Mouse (Mus musculus): Measurements from ENCODE around the gene Cib1.

Gene Cib1

DNA sequence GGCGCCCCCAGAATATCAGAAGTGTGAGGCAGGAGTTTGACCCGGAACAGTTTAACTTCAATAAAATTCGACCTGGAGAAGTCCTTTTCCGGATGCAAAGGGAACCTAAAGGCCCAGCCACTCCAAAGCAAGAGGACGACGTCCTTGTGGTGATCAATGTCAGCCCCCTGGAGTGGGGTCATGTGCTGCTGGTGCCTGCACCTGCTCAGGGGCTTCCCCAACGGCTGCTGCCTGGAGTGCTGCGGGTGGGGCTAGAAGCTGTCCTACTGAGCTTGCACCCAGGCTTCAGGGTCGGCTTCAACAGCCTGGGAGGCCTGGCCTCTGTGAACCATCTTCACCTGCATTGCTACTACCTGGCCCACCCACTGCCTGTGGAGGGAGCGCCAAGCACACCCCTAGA is 5.9 kb upstream of the Cib1 start:
- in situ Hi-C loops (cut with MboI; ENCODE audit: unreplicated experiment in 2 of 2) = no loop called here

DNA sequence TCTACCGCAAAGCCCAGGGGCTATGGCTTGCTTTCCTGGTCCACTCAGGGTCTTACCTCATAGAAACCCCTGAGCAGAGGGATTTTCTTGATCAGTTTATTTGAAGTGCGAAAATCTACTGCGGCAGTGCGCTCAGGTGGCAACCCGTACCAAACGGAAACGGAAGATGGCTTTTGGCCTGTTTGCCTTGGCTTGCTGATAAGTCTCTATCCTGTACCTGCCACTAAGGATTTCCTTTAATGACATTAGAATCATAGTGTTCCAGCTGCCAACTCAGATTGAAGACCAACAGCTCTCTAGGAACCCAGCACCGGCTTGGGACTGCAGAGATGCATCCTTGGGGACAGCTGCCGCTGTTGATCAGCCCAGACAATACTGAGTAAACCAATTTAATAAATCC is 1.2 kb upstream of the Cib1 start:
- in situ Hi-C loops (cut with MboI; ENCODE audit: unreplicated experiment in 2 of 2) = no loop called here

DNA sequence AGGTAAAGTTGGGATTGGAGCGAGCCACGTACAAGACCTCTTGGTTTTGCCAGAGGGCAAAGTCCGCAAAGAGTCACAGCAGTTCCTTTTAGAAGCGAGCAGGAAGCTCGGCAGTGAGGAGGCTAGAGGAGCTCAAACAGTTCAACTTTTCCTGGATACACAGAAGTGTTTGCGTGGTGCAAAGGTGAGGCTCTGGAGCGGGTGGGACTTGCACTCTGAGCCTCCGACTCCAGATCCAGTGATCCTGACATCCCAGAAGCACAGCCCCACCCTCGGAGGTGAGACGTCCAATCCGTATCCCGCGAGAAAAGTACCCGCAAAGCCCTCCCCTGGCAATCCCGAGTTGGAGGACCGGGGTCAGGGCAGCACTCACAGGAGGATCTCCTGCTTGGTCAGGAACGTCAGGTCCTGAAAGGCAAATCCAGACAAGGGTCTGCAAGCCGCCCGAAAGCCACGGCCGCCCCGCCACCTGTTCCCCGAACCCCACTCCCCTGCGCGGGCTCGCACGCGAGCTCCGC is 583 bp downstream of the Cib1 start:
- in situ Hi-C loops (cut with MboI; ENCODE audit: unreplicated experiment in 2 of 2) = no loop called here

DNA sequence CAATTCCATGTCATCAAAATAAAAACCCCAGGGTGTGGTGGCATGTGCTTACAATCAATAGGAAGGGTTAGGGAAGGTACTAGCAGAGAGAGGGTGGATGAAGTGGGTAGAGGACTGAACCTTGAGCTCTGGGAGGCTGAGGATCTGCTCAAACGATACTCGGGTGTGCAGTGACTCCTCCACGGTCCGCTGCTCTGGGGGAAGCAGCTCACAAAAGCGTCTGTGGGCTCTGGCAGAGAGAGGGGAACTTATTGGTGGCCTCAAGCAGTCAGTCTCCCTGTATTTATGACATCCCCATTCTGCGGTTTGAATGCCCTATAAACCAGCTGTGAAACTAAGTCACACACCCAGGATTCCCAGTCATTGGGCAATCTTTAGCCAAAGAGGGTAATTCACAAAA is 2.4 kb downstream of the Cib1 start:
- in situ Hi-C loops (cut with MboI; ENCODE audit: unreplicated experiment in 2 of 2) = no loop called here

DNA sequence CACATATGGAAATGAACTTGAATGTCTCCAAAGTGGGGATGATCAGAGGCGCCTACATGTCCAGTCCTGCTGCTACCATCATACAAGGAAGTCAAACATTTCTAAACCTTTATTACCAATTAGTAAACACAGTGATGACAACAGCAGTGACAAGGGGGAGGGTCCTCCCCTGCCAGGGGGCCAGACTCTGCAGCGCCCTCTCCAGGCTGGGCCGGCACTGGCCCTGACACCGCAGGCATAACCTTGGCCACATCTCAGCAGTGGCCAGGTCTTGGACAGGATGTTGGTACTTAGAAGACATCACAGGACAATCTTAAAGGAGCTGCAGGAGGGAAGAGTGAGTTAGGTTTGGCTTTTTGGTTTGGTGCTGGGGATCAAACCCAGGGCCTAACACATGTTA is 5.5 kb downstream of the Cib1 start:
- in situ Hi-C loops (cut with MboI; ENCODE audit: unreplicated experiment in 2 of 2) = no loop called here

DNA sequence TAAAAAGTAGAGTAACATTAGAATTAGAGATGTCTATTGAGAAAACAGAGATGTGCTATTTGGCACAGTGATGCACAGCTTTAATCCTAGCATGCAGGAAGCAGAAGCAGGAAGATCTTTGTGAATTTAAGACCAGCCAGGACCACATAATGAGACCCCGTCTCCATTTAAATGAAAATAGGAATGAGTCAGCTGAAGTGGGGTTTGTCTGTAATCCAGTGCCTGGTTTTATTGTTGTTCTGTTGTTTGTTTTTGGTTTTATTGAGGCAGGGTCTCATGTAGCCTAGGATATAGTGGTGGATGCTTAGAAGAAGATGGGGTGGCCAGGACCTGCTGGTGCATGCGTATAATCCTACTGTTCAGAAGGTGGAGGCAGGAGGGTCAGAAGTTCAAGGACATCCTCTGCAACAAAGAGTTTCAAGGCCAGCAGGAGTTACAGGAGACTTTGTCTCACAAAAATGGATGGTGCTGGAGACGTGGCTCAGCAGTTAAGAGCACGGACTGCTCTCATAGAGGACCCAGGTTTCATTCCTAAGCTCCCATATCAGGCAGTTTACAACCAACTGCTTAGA is 11.3 kb downstream of the Cib1 start:
- in situ Hi-C loops (cut with MboI; ENCODE audit: unreplicated experiment in 2 of 2) = no loop called here

DNA sequence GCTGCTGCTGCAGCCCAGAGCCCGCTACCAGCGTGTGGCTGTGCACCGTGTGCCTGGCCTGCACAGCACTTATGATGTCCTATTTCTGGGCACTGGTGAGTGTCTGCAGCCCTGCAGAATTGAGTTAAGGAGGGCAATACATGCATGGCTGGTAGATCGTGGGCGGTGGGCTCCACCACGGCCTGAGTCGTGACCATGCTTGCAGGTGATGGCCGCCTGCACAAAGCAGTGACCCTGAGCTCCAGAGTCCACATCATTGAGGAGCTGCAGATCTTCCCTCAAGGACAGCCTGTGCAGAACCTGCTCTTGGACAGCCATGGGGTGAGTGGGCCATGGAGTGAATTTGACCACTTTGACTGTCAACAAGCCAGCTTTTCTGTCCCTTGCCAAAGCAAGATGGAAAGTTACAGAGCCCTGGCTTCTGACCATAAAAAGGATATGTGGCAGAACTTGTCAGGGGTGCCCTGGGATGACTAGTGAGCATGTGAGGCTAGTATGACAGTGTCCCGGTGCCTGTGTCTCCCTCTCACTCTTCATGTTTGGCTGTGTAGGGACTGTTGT is 12.3 kb downstream of the Cib1 start:
- in situ Hi-C loops (cut with MboI; ENCODE audit: unreplicated experiment in 2 of 2) = no loop called here

DNA sequence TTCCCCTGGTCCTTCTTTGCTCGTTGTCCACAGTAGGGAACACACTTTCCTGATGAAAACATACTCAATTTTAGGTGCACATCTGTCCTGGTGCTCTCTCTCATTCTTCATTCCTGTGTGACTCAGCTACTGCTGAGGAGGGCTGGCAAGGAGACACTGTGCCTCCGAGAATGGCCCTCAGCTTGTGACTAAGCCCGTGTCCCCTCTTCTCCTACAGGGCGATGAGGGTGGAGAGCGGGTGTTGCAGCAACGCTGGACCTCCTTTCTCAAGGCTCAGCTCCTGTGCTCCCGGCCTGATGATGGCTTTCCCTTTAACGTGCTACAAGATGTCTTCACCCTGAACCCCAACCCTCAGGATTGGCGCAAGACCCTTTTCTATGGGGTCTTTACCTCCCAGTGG is 13.9 kb downstream of the Cib1 start:
- in situ Hi-C loops (cut with MboI; ENCODE audit: unreplicated experiment in 2 of 2) = loop anchor here in 1 of 2 experiments (10.0 kb wide), 1 partner anchor 204 kb away; no protein-coding TSS in a partner anchor

DNA sequence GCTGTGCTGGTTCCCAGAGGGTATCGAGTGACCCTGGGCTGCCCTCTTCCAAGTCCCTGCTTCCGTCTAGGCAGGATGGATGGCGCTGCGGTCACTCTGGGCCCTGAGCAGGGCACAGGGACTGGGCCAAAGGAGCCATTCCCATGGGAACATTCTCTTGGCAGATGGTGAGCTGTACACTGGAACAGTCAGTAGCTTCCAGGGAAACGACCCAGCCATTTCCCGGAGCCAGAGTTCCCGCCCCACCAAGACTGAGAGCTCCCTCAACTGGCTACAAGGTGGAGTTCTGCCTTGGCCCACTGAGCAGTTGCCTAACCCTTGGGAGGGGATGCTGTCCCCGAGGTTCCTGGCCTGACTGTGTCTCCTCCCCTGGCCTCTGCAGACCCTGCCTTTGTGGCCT is 16.0 kb downstream of the Cib1 start:
- in situ Hi-C loops (cut with MboI; ENCODE audit: unreplicated experiment in 2 of 2) = loop anchor here in 1 of 2 experiments (10.0 kb wide), 1 partner anchor 202 kb away; no protein-coding TSS in a partner anchor

DNA sequence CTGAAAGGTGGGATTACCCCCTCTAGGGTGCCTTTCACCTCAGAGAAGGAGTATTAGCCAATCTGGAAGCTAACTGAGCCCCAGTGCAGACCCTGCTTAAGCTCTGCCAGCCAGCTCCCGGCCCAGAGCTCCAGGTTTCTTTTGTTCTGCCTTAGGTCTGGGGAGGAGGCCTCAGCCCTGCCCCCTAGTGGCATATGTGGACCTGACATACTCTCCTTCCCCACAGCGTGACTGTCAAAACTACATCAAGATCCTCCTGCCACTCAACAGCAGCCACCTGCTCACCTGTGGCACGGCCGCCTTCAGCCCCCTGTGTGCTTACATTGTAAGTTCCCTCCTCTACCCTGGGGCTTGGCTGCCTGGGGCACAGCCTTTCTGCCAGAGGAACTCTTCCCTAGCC is 17.2 kb downstream of the Cib1 start:
- in situ Hi-C loops (cut with MboI; ENCODE audit: unreplicated experiment in 2 of 2) = loop anchor here in 1 of 2 experiments (10.0 kb wide), 1 partner anchor 201 kb away; no protein-coding TSS in a partner anchor

DNA sequence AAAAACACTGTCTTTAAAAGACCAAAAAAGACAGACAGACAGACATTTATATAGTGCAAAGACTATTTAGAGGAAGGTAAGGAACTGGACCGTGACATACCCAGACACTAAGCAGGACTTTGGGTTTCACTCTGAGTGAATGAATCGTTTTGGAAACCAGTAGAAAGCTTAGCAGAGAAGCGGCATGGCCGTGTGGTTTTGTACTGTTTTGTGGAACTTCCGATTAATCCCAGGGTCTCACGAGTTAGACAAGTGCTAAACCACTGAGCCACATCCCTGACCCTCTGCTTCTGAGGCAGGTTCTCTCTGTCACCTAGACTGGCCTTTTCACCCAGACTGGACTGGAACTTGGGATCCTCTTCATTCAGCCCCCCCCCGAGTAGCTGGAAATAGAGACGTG is 18.2 kb downstream of the Cib1 start:
- in situ Hi-C loops (cut with MboI; ENCODE audit: unreplicated experiment in 2 of 2) = loop anchor here in 1 of 2 experiments (5.0 to 10.0 kb wide), 2 partner anchors 72 to 200 kb away; no protein-coding TSS in a partner anchor

DNA sequence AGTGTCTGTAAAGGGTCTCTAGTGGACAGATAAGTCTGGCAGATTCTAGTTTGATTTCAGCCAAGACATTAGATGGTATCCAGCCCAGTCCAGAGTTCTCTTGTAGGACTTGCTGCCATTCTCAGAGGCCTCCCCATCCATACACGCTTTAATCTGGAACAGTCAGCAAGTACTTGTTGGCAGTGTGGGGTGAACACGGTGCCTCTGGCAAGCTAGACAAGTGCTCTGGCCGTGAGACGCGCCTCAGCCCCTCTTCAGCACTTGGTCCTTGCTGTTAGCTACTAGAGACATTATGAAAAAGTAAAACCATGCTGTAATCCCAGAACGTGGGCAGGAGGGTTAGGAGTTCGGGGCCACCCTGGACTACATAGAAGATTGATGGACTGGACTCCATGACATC is 19.0 kb downstream of the Cib1 start:
- in situ Hi-C loops (cut with MboI; ENCODE audit: unreplicated experiment in 2 of 2) = loop anchor here in 1 of 2 experiments (5.0 to 10.0 kb wide), 2 partner anchors 71 to 199 kb away; no protein-coding TSS in a partner anchor

DNA sequence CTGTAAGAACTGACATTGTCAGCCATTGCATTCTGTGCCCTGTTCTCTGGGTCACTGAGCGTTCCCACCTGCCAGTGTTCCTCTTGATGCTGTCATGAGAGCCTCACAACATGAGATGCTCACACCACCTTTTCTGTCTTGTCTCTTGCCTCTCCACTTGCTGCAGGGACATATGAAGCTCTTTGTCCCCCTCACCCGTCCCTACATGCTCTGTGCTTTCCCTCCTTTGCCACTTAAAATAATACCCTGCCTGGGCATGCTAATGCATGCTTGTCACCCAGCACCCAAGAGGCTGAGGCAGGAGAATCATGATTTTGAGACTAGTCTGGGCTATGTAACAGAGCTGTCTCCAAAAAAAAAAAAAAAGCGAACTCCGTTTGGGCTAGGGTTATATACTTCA is 21.6 kb downstream of the Cib1 start:
- in situ Hi-C loops (cut with MboI; ENCODE audit: unreplicated experiment in 2 of 2) = loop anchor here in 1 of 2 experiments (5.0 to 10.0 kb wide), 2 partner anchors 69 to 196 kb away; no protein-coding TSS in a partner anchor

DNA sequence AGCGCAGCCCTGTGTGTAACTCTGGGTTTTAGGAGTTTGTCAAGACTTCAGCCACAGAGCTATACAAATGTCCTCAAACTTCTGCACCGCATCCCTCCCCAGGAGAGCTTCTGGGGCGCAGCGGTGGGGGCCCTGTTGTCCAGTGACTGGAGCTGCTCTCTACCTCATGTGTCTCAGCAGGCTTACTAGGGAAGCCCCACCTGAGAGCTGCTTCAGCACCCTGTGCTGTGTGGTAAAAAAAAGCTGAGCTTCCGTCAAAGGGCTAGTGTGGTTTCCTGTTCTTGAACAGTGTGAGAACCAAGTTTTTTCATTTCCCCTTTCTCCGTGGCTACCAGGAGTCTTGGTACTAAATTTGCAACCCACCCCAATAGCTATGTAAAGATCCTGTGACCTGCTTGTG is 22.9 kb downstream of the Cib1 start:
- in situ Hi-C loops (cut with MboI; ENCODE audit: unreplicated experiment in 2 of 2) = loop anchor here in 1 of 2 experiments (5.0 to 10.0 kb wide), 2 partner anchors 67 to 195 kb away; no protein-coding TSS in a partner anchor

DNA sequence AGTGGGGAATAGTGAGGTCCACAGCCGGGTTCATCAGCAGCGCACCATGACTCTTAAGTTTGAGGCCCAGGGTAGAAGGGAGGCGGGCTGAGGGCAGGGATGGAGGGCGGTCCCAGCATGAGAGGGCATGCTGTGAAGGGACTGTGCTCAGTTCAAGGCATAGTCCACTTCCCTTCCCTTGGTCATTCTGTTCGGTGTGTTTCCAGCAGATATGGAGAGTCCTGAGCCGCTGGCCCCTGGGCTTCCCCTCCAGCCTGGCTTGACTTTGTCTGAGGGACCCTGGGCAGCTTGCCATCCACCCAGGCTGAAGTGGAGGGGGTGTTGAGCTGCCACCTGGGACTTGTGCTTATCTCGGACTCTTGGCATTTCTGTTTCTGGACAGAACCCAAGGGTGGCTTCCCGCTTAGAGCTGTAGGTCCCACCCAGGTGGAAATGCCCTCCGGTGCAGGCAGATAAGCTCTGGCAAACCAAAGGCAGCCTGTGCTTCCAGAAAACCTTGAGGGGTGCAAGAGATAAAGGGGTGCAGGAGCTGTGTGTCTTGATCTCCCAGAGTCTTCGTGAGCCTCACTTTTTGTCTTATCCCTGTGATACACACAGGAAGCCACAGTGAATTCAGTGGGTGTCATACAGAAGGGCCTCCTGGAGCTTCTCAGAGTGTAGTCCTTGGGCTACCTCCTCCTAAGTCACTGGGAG is 23.7 kb downstream of the Cib1 start:
- in situ Hi-C loops (cut with MboI; ENCODE audit: unreplicated experiment in 2 of 2) = no loop called here

DNA sequence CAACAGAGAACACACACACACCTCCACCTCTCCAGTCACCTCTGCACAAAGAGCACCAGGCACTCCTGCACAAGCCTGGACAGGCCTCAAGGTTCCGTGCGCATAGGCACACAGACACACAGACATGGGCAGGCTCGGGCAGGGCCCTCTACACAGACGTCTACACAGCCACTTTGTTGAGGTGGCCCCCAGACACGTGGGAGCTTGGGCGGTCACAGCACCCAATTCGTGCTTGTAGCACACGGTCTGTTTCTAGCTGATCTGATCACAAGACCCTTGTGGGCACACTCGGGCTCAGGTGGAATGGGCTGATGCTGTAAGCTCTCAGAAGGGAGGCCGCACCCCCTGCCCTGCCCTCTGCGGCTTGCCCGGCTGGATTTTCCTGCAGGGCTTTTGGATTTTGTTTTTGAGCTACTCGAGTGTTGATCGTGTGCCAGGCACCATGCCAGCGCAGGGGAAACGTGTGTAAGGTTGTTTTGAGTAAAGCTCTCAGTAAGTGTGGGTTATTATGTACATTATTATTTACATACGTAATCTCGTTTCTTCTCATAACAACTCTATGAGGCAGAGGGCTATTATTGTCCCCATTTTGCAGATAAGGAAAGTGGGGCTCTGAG is 24.5 kb downstream of the Cib1 start:
- in situ Hi-C loops (cut with MboI; ENCODE audit: unreplicated experiment in 2 of 2) = no loop called here

DNA sequence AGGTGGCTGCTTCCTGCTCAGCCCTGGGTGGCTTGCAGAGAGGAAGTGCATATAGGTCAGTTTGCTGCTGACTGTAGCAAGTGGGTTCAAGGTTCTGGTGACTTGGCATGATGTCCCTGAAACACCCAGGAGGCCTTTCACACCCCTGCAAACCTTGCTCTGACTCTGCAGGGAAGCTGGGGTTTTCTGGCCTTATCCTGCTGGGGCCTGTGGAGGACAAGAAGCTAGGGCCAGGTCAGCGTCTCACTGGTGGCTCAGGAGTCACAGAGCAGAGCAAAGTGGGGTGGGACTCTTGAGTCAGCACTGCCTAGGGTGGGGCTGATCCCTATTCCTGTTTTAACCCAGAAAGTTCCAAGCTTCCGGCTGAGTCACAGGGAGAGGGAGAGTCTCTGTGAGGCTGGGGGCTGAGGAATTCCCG is 25.3 kb downstream of the Cib1 start:
- in situ Hi-C loops (cut with MboI; ENCODE audit: unreplicated experiment in 2 of 2) = no loop called here

DNA sequence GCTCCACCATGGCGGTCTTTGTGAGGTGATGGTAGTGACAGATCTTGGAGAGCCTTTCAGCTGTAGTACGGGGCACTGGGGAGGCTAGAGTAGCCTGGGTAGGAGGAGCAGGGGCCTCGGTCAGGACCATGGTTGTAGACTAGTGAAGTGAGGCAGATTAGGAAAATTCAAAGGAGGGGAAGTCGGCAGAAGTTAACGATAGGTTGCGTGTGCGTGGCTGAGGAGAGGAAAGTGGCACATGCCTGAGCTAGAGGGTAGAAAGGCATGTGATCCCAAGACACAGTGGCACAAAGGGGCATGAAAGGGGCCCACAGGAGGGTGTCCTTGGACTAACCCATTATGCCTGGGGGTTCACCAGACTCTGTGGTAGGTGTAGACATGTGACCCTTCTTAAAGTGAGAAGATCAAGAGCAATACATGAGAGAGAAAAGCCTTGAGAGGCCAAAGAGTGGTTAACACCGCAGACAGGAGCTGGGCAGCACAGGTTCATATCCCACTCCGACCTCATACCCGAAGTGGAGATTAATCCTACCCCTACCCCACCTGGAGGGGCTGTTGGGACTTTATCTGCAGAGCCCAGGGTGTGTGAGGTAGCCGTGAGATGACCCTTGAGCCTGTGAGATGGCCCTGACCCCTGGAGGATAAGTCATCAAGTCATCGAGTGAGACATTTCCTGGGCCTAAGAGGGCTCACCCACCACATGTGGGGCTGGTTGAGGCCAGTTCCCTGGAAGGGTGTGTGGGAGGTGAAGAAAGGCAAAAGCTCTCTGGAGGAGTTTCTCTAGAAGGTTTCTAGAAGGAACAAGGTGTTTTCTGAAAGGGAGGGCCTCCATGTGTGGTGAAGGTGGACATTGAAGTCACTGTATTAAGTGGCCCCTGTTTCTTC is 26.7 kb downstream of the Cib1 start:
- in situ Hi-C loops (cut with MboI; ENCODE audit: unreplicated experiment in 2 of 2) = no loop called here

DNA sequence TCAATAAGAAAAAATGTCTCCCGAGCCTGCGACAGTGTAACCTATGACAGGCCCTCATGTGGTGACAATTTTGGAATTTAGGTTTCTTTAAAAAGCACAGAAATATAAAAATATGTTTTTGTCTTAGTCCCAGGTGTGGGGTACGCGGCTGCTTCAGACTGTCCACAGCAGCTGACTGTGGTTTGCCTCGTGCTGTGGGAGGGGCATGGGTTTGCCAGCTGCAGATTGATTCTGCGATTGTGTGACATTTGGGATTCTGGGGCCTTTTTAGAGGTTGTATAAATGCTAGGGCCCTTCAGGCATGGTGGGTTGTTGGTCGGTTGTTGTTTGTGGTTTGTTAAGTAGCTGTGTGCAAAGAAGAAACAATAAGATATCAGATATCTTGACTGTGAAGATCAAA is 27.7 kb downstream of the Cib1 start:
- in situ Hi-C loops (cut with MboI; ENCODE audit: unreplicated experiment in 2 of 2) = no loop called here

DNA sequence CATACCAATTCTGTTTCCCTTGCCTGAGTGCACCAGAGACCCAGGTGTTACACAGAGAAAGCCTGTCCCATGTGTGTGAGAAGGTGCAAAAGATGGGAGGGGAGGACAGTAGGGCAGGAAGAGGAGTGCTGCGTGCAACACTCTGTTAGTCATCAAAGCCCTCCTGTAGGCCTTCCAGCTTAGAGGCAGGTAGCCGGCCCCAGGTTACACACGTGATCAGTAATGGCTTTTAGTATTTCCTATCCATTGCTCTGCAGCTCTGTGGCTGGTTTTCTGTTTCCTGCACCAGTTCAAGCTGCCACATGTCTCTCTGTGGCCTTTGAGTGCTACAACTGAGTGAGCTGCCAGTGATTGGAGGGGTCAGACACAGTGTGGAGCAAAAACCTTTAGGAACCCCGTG is 28.3 kb downstream of the Cib1 start:
- in situ Hi-C loops (cut with MboI; ENCODE audit: unreplicated experiment in 2 of 2) = no loop called here

Measured in v-Abl transformed pro-B cells (cell line).